Mouse (Mus musculus) heart, adult 2 months (tissue): ENCODE data around the gene Dach2. TPM values are rescaled to one million over a fixed set of nuclear protein-coding genes. Genes with fewer than 3 reads are reported as not detected.

ENCODE experiments used
- DNase-seq, 2 experiments: peaks; one replicate each; pipeline ENCODE4 v3.0.0; 2021
- H3K27ac ChIP-seq: fragments of 200-600 bp; 2 replicates; pipeline ENCODE4 v1.8.1; 2022
- H3K27me3 ChIP-seq: fragments of 200-500 bp; 2 replicates; pipeline ENCODE4 v1.6.1; 2012; ENCODE audit warnings: mild to moderate bottlenecking, low read length, inconsistent platforms, mixed read lengths; ENCODE audit not compliant: control insufficient read depth, insufficient read depth
- H3K36me3 ChIP-seq: fragments of 200-500 bp; 2 replicates; pipeline ENCODE4 v1.6.1; 2012; ENCODE audit warnings: low read length, inconsistent platforms; ENCODE audit not compliant: control insufficient read depth, insufficient read depth
- H3K4me1 ChIP-seq: fragments of 200-500 bp; 2 replicates; pipeline ENCODE4 v1.6.1; 2011; ENCODE audit warnings: low read length; ENCODE audit not compliant: control insufficient read depth, insufficient read depth
- H3K4me3 ChIP-seq: fragments of 200-600 bp; 2 replicates; pipeline ENCODE4 v1.8.1; 2022
- H3K79me2 ChIP-seq: fragments of 200-500 bp; replicated peaks from 2 replicates; pipeline ENCODE4 v1.6.1; 2012; ENCODE audit warnings: mild to moderate bottlenecking, inconsistent platforms, low read length, moderate library complexity, mixed read lengths; ENCODE audit not compliant: control insufficient read depth, insufficient read depth
- H3K9ac ChIP-seq: fragments of 200-500 bp; 2 replicates; pipeline ENCODE4 v1.6.1; 2012; ENCODE audit warnings: low read depth, mild to moderate bottlenecking, control low read depth, inconsistent platforms, low read length, mixed read lengths
- CTCF ChIP-seq: fragments of 200-600 bp; IDR thresholded peaks from 2 replicates; pipeline ENCODE4 v1.8.1; 2022; ENCODE audit warnings: antibody characterized with exemption, mild to moderate bottlenecking, moderate library complexity
- EP300 ChIP-seq: fragments of 200-500 bp; IDR thresholded peaks from 2 replicates; pipeline ENCODE4 v1.6.1; 2011; ENCODE audit warnings: low read depth, low read length, control low read depth; ENCODE audit not compliant: insufficient read depth
- POLR2A ChIP-seq: fragments of 200-500 bp; IDR thresholded peaks from 2 replicates; pipeline ENCODE4 v1.6.1; 2011; ENCODE audit warnings: mild to moderate bottlenecking, low read depth, low read length, control low read depth; ENCODE audit not compliant: insufficient read depth
- WGBS: fragments of 180-500 bp; shearing (Covaris S2); methylation state at CpG from one replicate; pipeline ENCODE4 v1.1.7; 2018; 5-methylcytosine and 5-hydroxymethylcytosine counted together
- intact Hi-C: fragments of 180-260 bp; cut with DNase I; formaldehyde crosslinking; loops from one replicate; pipeline ENCODE4 v1.15.1; 2025
- polyA plus RNA-seq: library from polyadenylated mRNA; depleted of rRNA; stranded (reverse); fragments of >200 nt; gene quantifications from 2 replicates; pipeline ENCODE4 v1.2.3, GENCODE M21; 2012; rRNA removed
- total RNA-seq, 2 experiments: library from RNA; stranded (reverse); gene quantifications; 2 replicates each; pipeline ENCODE4 v1.2.3; 2021

Gene Dach2
- total and polyA plus RNA-seq, 3 experiments, result 0.07 TPM; not detected in 2

DNA sequence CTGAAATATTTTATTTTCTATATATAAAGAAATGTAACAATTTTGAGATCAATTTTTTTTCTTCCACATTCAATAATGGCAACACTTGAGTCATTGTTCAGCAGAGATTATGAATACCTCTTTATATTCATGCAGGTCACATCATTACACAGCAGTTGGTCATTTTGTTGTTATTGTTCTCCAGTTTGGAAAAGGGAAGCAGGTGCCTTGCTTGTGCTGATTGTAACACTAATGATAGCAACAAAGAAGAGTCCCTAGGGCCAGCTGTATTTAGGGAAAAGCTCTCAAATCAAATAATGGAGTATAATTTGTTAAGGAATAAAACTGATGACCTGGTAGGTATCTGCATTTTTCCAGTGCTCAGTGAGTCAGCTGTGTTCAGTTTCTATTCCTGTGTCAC lies 513.1 kb downstream of the Dach2 start:
- Histone ChIP-seq H3K27me3 (no peaks in the 10 kb centered on the region), H3K79me2 (no peaks in the 10 kb centered on the region), H3K36me3 (no peaks in the 10 kb centered on the region), H3K27ac (no peak overlapping the region), H3K9ac (no peak overlapping the region), H3K4me3 (no peak overlapping the region), H3K4me1 (no peaks in the 10 kb centered on the region)
- no peak for DNase-seq
- intact Hi-C loops, result no loop called here
- TF ChIP-seq CTCF (no peak), EP300 (no peak), POLR2A (no peak)

DNA sequence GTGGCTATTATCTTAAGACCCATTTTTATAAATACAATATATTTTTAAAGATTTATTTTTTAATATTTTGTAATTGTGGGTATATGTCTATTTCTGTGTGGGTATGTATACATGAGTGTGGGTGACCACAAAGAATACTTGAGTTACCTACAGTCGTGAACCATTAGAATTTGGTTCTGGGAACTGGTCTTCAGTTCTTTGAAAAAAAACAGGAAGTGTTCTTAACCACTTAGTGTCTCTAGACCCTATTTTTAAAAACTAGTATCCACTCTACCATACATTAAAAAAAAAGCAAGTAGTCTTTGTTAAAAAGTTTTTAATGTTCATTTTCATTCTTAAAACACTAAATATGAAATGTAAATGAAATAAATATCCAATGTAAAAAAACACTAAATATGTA lies 529.5 kb downstream of the Dach2 start:
- WGBS, result 33% methylated on average over 1 of the region's 1 CpGs
- intact Hi-C loops, result no loop called here
- Histone ChIP-seq H3K27me3 (no peaks in the 10 kb centered on the region), H3K27ac (no peak overlapping the region), H3K4me1 (no peaks in the 10 kb centered on the region), H3K4me3 (no peak overlapping the region), H3K9ac (no peak overlapping the region), H3K79me2 (no peaks in the 10 kb centered on the region), H3K36me3 (no peaks in the 10 kb centered on the region)
- TF ChIP-seq EP300 (no peak), CTCF (no peak), POLR2A (no peak)
- DNase-seq, result no peak

DNA sequence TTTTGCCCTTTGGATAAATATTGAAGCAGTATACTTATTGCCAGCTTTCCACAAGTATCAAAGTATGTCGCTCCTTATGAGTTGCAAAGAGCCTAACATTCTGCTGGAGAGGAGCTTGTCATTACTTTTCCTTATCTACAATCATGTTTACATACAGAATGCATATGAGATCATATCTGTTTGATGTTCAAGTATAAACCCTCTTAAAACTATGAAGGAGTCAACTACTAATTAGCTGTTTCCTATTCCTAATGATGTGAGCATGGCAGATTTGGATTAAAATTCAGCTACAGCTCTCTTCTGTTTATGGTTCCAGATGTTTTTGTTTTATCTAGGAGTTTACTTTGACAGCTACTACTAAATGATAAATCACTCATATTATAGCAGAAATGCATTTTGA lies 535.8 kb downstream of the Dach2 start:
- H3K36me3 ChIP-seq, result no peaks in the 10 kb centered on the region
- H3K4me1 ChIP-seq, result no peaks in the 10 kb centered on the region
- no peak overlapping the region for H3K9ac ChIP-seq
- WGBS, result 88% methylated on average over 1 of the region's 1 CpGs
- no peaks in the 10 kb centered on the region for H3K79me2 ChIP-seq
- intact Hi-C loops, result no loop called here
- DNase-seq, result no peak
- H3K4me3 ChIP-seq, result no peak overlapping the region
- H3K27me3 ChIP-seq, result no peaks in the 10 kb centered on the region
- no peak overlapping the region for H3K27ac ChIP-seq
- TF ChIP-seq POLR2A (no peak), CTCF (no peak), EP300 (no peak)

DNA sequence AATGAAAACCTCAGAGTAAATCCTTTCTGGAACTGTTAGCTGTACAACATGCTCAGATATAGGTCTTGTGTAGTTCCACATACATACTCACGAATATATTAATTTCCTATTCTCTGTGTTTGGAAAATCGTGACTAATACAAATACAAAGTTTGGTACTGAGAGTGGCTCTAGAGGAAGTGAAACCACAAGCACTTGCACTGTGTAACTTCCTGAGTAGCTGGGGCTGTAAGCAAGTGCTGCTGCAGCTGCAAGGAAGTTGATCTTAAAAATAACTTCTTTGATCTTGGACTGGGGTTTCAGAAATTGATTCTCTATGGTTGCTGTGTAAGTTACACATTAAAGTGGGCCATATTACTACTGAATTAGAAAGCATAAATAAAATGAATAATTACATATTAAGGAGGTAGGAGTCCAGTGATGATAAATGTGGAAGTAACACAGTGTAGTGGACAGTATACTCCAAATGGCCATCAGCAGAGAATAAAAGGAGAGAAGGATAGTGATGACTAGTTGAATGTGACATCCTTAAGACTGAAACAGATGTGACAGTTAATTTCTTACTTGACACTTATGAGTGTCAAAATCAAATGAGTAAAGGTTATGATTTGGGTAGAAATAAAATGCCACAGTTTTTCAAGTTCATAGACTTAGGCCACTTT lies 570.7 kb downstream of the Dach2 start:
- no peaks in the 10 kb centered on the region; the same call in 1 of the 2 replicates for H3K4me1 ChIP-seq
- 27% methylated on average over 2 of the region's 2 CpGs for WGBS
- H3K4me3 ChIP-seq, result no peak overlapping the region
- no peaks in the 10 kb centered on the region for H3K36me3 ChIP-seq
- H3K79me2 ChIP-seq, result no peaks in the 10 kb centered on the region
- peak overlapping the region; percentile 28 for H3K27ac ChIP-seq
- DNase-seq, result peak in 1 of 2 experiments; percentile 3
- H3K27me3 ChIP-seq, result no peaks in the 10 kb centered on the region
- TF ChIP-seq CTCF (no peak), EP300 (no peak), POLR2A (no peak)
- no peak overlapping the region for H3K9ac ChIP-seq
- intact Hi-C loops, result no loop called here

Other genes with a start within 250 kb of the Dach2 start
- 10 to 100 TPM; 11.0 to 11.6 TPM for gene Chm, start 112.0 kb upstream of the Dach2 start, total RNA-seq
- 1.7 and 3.2 TPM in 2 replicates for gene Chm, start 112.0 kb upstream of the Dach2 start, polyA plus RNA-seq